Mouse (Mus musculus) heart, adult 2 months (tissue): ENCODE results near the gene Gm20388.

Experiments used
- CTCF ChIP-seq: fragments of 200-600 bp; IDR thresholded peaks from 2 replicates; pipeline ENCODE4 v1.8.1; 2022; ENCODE audit warnings: antibody characterized with exemption, mild to moderate bottlenecking, moderate library complexity
- POLR2A ChIP-seq: fragments of 200-500 bp; IDR thresholded peaks from 2 replicates; pipeline ENCODE4 v1.6.1; 2011; ENCODE audit warnings: mild to moderate bottlenecking, low read depth, low read length, control low read depth; ENCODE audit not compliant: insufficient read depth

DNA sequence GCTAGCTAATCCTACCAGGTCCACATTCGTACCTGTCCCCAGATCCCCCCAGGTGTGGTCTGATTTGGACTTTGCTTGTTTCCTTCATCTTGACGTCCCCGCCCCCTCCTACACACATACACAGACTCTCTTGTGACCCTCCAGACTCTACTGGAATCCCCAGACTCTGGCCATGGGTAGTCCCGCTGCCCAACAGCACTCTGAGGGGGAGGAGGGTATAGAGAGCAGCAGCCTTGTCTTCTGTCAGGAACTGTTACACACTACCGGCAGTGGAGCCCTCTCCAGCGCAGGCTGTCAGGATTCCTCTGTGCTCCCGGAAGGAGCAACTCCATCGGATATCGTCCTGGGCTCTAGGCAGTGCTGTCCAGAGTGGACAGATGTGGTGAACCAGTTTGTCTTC lies 3220.4 kb downstream of the Gm20388 start:
- TF ChIP-seq POLR2A, result no peak
- TF ChIP-seq CTCF, result no peak
